Mouse (Mus musculus) lung, adult 18-20 months (tissue): ENCODE results near the gene Bcl2l1.

Source experiments
- DNase-seq, 2 experiments: peaks; one replicate each; pipeline ENCODE4 v3.0.0; 2022; ENCODE audit warnings: mixed read lengths in 2 of 2

The Bcl2l1 gene

GRCm38 (mm10) chr2:152831019-152831878 lies at the start of gene Bcl2l1:
Gene Bcl2l1, minus strand, starts transcription at chr2:152831728.
- peak; percentile 97 to 98 for DNase-seq

- DNase-seq = no peak
Measured at GRCm38 (mm10) chr2:152880898-152881297, 49.4 kb upstream of the Bcl2l1 start.

GRCm38 (mm10) chr2:152878239-152878638 lies 46.7 kb upstream of the Bcl2l1 start:
- no peak for DNase-seq

GRCm38 (mm10) chr2:152863346-152863745 lies 31.8 kb upstream of the Bcl2l1 start:
- DNase-seq = no peak

- DNase-seq = no peak
Measured at GRCm38 (mm10) chr2:152862638-152863037, 31.1 kb upstream of the Bcl2l1 start.

DNA sequence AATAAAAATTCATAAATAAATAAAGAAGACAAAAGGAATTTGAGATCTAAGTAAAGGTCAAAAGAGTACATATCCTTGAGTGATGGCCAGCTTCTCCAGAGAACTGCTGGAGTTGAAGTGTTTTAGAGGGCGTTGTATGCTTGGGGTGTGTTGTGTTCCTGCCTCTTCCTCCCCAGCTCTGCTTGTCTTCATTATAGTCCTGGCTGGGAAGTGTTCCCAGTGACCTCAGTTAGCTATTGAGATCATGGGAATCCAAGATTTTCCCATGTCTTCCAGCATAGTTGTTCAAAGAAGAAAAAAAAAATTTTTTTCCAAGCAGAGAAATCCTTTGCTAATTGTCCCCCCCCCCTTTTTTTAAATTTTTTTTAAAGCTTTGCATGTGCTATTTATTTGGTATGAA lies 30.4 kb upstream of the Bcl2l1 start:
- no peak for DNase-seq

- no peak for DNase-seq
Measured at GRCm38 (mm10) chr2:152859501-152859900, 28.0 kb upstream of the Bcl2l1 start.

- no peak for DNase-seq
Measured at GRCm38 (mm10) chr2:152848466-152848865, 16.9 kb upstream of the Bcl2l1 start.

DNA sequence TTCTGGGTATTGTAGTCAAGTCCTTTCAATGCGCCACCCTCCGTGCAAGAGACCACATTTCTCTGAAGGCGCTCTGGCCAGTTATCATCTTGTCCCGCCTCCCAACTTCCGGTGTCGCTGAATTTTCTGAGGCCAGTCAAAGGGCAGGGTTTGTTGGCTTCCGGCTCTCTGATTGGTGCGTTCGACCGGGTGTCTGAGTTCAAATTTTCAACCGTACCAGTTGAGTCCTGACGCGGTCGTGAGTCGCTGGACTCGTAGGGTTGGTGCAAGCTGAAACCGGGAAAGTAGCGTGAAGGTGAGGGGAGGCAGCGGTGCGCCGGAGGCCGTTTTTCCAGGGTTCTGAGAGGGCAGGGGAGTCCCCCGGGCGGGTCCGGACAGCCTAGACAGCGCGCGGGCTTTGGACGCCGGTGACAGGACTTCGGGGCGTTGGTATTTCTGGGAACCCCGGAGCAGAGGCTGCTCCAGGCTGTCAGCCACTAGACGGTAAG lies 16.3 kb upstream of the Bcl2l1 start, which contains the start of gene Tpx2:
Tpx2 (plus strand) TSS at position 150 of the 488 bp plus-strand sequence.
- peak; percentile 98 for DNase-seq

GRCm38 (mm10) chr2:152847057-152847814 lies 15.7 kb upstream of the Bcl2l1 start:
- DNase-seq = no peak

- DNase-seq = no peak
Measured at GRCm38 (mm10) chr2:152842741-152843140, 11.2 kb upstream of the Bcl2l1 start.

GRCm38 (mm10) chr2:152839256-152839655 lies 7.7 kb upstream of the Bcl2l1 start:
- DNase-seq = no peak

DNA sequence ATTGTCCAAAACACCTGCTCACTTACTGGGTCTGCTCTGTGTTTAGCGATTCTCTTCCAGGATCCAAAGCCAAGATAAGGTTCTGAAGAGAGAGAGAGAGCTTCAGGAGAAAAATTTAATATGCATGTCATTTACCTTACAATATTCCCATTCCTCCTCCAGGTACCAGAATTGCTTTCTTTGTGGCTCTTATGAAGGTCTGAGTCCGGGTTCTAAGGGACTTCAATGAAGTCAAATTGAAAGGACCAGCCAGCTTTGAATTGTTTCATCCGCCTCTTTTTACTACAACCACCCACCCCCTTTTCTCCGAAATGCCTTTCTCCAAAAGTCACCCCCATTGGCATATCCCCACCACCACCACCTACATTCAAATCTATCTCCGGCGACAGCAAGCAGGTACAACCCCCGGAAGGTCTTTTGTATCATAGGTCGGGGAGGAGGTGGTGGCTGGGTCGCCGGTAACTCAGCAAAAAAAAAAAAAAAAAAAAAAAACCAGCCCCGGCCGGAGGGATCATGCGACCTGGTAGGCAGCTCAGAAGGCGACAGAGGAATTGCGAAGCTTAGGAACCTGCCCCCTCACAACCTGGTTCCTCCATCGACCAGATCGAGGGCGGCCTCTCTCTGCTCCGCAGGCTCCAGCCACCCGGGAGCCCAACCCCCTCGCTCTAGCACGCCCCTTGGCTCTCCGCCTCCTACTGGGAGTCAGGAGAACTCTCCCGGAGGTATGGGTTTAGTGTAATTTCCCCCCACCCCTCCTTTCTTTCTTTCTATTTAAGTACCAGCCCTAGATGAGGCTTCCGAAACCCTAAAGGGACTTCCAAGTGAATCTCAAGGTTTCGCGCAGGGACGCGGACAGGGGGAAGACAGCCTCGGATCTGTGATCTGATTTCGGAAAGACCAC lies 1.3 kb downstream of the Bcl2l1 start:
- DNase-seq = peak; percentile 95 to 97

GRCm38 (mm10) chr2:152829367-152829881 lies 2.1 kb downstream of the Bcl2l1 start:
- peak; percentile 54 to 65 for DNase-seq

DNA sequence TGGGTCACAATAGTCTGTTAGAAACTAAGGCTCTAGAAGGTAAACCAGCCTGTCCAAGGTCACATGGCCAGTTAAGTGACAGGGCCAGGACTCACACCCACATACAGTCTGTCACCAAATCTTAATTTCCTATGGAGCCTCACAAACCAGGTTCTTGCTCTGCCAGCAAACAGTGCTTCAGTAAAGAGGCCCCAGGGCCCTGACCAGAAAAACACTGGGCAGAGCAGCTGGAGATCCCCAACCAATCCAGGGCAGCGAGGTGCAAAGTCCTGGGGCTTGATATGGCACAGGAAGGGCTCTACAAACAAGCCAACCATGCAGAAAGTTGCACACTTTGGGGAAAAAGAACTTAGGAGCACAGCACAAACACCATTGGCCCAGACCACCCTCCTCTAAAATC lies 3.0 kb downstream of the Bcl2l1 start:
- DNase-seq = no peak

DNA sequence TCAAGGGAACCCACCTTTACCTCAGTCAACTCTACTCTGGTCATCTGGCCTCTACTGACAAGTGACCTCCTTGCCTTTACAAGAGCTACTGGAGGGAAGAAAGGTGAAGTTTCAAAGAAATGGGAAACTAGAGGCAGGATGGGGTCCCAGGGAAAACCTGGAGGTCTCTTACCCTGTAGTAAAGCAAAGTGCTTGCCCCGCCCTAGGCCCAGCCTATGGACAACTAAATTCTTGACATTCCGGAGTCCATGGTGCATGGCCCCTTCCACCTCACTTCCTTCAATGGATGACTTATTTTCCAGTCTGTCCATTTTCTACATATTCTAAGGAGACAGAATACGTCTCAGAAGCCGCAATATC lies 3.5 kb downstream of the Bcl2l1 start:
- peak in 1 of 2 experiments; percentile 50 for DNase-seq

GRCm38 (mm10) chr2:152827321-152828010 lies 4.1 kb downstream of the Bcl2l1 start:
- DNase-seq = peak; percentile 76 to 85

- no peak for DNase-seq
Measured at GRCm38 (mm10) chr2:152826481-152826880, 5.0 kb downstream of the Bcl2l1 start.

DNA sequence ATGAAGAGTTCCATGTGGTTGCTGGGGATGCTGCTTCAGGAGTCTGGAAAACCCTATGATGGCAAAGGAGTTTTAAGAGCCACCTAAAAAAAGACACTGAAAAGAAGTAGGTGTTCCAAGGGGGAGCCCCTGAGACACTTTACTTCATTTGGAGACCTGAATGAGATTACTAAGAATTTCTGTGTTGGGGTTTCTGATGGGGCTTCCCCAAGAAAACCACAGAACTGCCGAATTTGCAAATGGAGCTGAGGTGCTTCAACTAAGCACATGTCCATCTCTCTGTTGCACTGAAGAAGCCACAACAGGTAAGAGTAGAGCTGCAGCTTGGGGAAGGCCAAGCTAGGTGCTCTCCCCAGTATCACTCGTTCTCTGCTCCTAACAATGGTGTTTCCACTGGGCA lies 5.8 kb downstream of the Bcl2l1 start:
- DNase-seq = no peak

- DNase-seq = no peak
Measured at GRCm38 (mm10) chr2:152825168-152825697, 6.3 kb downstream of the Bcl2l1 start.

DNA sequence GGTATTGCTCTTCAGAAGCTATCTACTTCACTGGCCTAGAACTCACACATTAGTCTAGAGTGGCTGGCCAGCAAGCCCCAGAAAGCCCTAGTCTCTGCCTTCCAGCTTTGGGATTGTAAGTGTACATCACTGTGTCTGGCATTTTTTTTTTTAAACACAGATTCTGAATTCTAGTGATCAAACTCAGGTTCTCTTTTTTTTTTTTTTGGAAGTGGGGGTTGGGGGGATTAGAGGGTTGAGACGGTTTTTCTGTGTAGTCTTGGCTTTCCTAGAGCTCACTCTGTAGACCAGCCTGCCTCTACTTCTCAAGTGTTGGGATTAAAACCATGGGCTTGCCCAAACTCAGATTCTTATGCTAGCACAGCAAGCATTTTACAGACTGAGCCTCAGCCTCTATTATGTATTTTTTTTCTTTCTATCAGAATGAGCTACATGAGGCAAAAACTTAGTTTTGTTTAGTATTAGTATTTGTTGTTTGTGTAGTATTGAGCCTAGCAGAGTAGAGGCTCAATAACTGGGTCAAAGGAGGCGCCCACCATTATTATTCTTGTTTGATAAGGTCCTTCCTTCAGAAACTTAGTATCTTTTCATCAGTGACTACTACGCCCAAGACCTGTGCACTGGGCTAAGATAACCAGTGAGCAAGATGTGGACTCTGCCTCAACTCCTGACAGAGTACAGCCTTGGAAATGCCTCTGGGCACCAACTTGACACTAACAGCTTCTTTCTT lies 6.9 kb downstream of the Bcl2l1 start:
- DNase-seq = no peak
